Mouse (Mus musculus) urinary bladder, postnatal 25 days (tissue): ENCODE results near the gene Spata2.

ENCODE experiments used
- DNase-seq: peaks from one replicate; pipeline ENCODE4 v3.0.0; 2022; ENCODE audit warnings: low spot score

Gene Spata2

GRCm38 (mm10) chr2:167447207-167447606, 45.5 kb downstream of the Spata2 start:
- no peak for DNase-seq

- DNase-seq = no peak
These were observed 46.5 kb downstream of the Spata2 start for GRCm38 (mm10) chr2:167445911-167446780.

DNA sequence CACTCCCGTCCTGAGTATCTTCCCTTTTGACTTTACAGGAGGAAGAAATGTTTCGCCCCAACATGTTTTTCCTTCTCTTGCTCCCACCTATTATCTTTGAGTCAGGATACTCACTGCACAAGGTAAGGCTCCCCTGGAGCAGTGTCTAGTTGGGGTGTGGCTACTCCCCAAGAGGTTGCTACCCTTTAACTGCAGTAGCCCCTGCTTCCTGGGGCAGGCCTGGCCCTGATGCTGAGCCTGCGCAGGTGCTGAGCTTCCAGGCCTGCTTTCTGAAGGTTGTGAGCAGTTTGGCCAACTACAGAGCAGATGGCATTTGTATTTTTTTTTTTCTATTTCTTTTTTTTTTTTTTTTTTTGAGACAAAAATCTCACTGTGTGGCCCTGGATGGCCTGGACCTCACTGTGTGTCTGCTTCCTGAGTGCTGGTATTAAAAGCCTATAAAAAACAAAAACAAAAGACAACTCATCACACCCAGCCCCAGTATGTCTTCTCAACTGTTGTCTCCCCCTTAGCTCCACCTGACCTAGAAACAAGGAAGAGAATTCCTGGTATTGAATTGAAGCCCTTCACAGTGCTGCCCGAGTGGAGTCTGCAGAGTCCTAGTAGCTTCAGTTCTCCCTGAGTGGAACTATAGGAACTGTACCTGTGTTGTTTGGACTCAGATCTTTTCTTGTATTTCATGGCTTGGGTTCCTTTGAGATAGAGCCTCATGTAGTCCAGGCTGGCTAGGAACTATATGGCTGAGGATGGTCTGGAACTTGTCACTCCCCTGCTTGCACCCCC, 49.1 kb downstream of the Spata2 start:
- no peak for DNase-seq

- no peak for DNase-seq
These were observed 53.3 kb downstream of the Spata2 start for GRCm38 (mm10) chr2:167439422-167439821.

DNA sequence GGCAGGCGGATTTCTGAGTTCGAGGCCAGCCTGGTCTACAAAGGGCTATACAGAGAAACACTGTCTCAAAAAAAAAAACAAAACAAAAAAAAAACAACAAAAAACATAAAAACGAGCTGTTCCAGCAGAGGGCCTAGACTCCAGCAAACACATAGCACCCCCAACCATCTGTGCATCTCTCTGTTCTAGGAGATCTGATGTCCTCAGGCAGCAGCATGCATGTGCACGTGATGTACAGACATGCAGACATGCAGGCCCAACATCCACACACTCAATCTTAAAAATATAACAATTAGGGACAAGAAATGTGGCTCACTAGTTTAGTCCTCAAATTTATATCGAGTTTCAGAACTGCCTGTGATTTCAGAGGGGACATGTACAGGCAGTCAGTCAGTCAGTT, 56.3 kb downstream of the Spata2 start:
- no peak for DNase-seq

DNA sequence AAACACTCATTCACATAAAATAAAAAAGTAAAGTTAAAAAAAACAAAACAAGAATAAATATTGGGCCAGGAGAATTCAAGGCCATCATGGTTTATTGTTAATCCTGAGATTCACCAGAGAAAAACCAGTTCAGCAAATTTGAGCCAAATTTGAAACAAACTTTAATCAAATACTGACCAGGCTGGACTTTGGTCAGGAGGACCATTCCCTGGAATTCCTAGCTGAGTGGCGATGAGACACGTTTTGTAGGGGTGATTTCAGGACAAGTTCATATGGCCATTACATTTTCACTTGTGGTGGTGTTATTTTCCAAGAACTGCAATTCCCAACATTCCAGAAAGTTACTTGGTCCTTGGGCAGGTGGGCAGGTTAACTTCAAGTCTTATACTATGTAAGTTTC, 57.1 kb downstream of the Spata2 start:
- DNase-seq = no peak

- DNase-seq = no peak
These were observed 58.1 kb downstream of the Spata2 start for GRCm38 (mm10) chr2:167434570-167434969.

DNA sequence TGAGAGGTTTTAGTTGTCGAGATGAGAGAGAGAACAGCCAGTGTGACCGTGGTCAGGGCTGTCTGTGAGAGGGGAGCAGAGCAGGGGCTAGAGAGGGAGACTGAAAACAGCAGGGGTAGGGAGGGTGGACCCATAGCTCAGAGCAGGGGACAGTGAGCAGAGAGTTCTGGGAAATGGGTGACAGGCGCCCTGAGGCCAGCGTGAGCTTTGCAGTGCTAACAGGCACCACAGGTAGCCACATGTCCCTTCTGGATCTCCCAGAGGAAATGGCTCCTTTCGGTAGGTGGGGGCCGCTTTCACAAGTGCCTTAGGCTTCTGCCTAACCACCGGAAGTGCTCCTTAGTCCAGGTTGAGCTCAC, 61.3 kb downstream of the Spata2 start:
- DNase-seq = no peak
